Mouse (Mus musculus): Measurements from ENCODE around the gene Steap4. TPM values are rescaled to one million over a fixed set of nuclear protein-coding genes. Genes with fewer than 3 reads are reported as not detected.
A peak's percentile ranks its signal among the peaks of the same experiment; 100 is the strongest.
"Not testable (repeated sequence)": the region's sequence is repeated elsewhere in the genome, so short reads cannot be mapped to it uniquely, and the experiment has no call there.

The Steap4 gene
- total RNA-seq, 2 experiments from 2014 or later = 0.18 to 0.28 TPM

- intact Hi-C loops (cut with DNase I) = no loop called here
- no peak for DNase-seq (ENCODE audit: extremely low spot score in 1 of 2, low spot score in 2 of 2)
These were observed 20.3 kb downstream of the Steap4 start for GRCm38 (mm10) chr5:7980586-7980985.

- no peak for DNase-seq (ENCODE audit: extremely low spot score in 1 of 2, low spot score in 2 of 2)
- intact Hi-C loops (cut with DNase I) = no loop called here
These were observed 27.7 kb downstream of the Steap4 start for GRCm38 (mm10) chr5:7987962-7988361.

GRCm38 (mm10) chr5:7988415-7988814 is 28.2 kb downstream of the Steap4 start:
- intact Hi-C loops (cut with DNase I) = no loop called here
- DNase-seq (ENCODE audit: extremely low spot score in 1 of 2, low spot score in 2 of 2) = no peak

- DNase-seq (ENCODE audit: extremely low spot score in 1 of 2, low spot score in 2 of 2); intact Hi-C loops (cut with DNase I): not testable (repeated sequence)
These were observed 31.4 kb downstream of the Steap4 start for GRCm38 (mm10) chr5:7991631-7992030.

- no peak for DNase-seq (ENCODE audit: extremely low spot score in 1 of 2, low spot score in 2 of 2)
- intact Hi-C loops (cut with DNase I) = no loop called here
These were observed 33.5 kb downstream of the Steap4 start for GRCm38 (mm10) chr5:7993766-7994165.

GRCm38 (mm10) chr5:7995288-7995897 is 35.1 kb downstream of the Steap4 start:
- no peak for DNase-seq (ENCODE audit: extremely low spot score in 1 of 2, low spot score in 2 of 2)
- intact Hi-C loops (cut with DNase I) = no loop called here

GRCm38 (mm10) chr5:7996401-7997044 is 36.3 kb downstream of the Steap4 start:
- intact Hi-C loops (cut with DNase I) = no loop called here
- DNase-seq (ENCODE audit: extremely low spot score in 1 of 2, low spot score in 2 of 2) = peak in 1 of 2 experiments; percentile 3

GRCm38 (mm10) chr5:7997086-7997485 is 36.8 kb downstream of the Steap4 start:
- intact Hi-C loops (cut with DNase I) = no loop called here
- DNase-seq (ENCODE audit: extremely low spot score in 1 of 2, low spot score in 2 of 2) = no peak

- peak; percentile 7 to 23 for DNase-seq (ENCODE audit: extremely low spot score in 1 of 2, low spot score in 2 of 2)
- intact Hi-C loops (cut with DNase I) = no loop called here
These were observed 40.2 kb downstream of the Steap4 start for GRCm38 (mm10) chr5:8000466-8000865.

GRCm38 (mm10) chr5:8002827-8003226 is 42.6 kb downstream of the Steap4 start:
- intact Hi-C loops (cut with DNase I) = no loop called here
- DNase-seq (ENCODE audit: extremely low spot score in 1 of 2, low spot score in 2 of 2) = no peak

GRCm38 (mm10) chr5:8013276-8013675 is 53.0 kb downstream of the Steap4 start:
- intact Hi-C loops (cut with DNase I) = no loop called here
- no peak for DNase-seq (ENCODE audit: extremely low spot score in 1 of 2, low spot score in 2 of 2)

Other genes with a start within 250 kb of the Steap4 start
- gene Sri, start 85.6 kb downstream of the Steap4 start, total RNA-seq (2021) = 100 to 1,000 TPM; 124 to 125 TPM

All from left cerebral cortex, postnatal 10 days (tissue).